Mouse (Mus musculus): Measurements from ENCODE around the gene Gstm3. TPM values are rescaled to one million over a fixed set of nuclear protein-coding genes. Genes with fewer than 3 reads are reported as not detected.

Gene Gstm3
- polyA plus RNA-seq, 1 experiment, result not detected

DNA sequence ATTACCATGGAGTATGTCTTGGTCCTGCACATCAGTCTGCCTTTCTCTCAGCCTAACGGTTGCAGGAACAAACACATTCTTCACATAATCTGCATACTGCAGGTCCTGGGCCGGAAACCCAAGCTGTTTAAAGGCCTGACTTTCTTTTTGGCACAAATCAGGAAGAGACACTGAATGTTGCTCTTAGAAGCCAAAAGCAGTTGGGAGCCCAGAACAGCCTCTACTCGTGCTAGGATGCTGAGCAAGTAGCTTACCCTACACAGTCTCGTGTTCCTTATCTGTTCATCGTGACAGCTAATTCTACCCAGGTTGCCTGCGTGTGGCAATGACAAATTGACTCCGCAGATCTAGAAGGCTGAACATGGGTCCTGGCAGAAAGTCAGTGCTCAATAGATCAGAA lies 28.6 kb downstream of the Gstm3 start:
- Histone ChIP-seq H3K36me3 (ENCODE audit: control insufficient read depth, insufficient read depth, low read length) (no peaks in the 10 kb centered on the region), H3K4me3 (ENCODE audit: extremely low read depth, insufficient read depth, insufficient read length) (no peak overlapping the region), H3K4me1 (ENCODE audit: control insufficient read depth, insufficient read depth, insufficient read length) (no peaks in the 10 kb centered on the region), H3K27ac (ENCODE audit: insufficient read depth, low read length) (no peak overlapping the region), H3K27me3 (ENCODE audit: control insufficient read depth, insufficient read depth, low read length) (no peaks in the 10 kb centered on the region)
- TF ChIP-seq POLR2A (IDR thresholded peaks at IDR 0.05; ENCODE audit: low read depth, low read length), result no peak
- no peak for TF ChIP-seq CTCF (IDR thresholded peaks at IDR 0.05; ENCODE audit: extremely low read depth, insufficient read depth, insufficient read length, insufficient replicate concordance)
- no peak for DNase-seq (ENCODE audit: low read depth in 1 of 2, low spot score in 2 of 2)
- 74% methylated on average over 7 of the region's 7 CpGs for WGBS

- no peaks in the 10 kb centered on the region for H3K27me3 ChIP-seq (ENCODE audit: control insufficient read depth, insufficient read depth, low read length)
- WGBS, result 16% methylated on average over 4 of the region's 4 CpGs
- H3K4me3 ChIP-seq (ENCODE audit: extremely low read depth, insufficient read depth, insufficient read length), result no peak overlapping the region
- no peak for DNase-seq (ENCODE audit: low read depth in 1 of 2, low spot score in 2 of 2)
- H3K27ac ChIP-seq (ENCODE audit: insufficient read depth, low read length), result no peak overlapping the region
- H3K4me1 ChIP-seq (ENCODE audit: control insufficient read depth, insufficient read depth, insufficient read length), result no peaks in the 10 kb centered on the region
- no peaks in the 10 kb centered on the region for H3K36me3 ChIP-seq (ENCODE audit: control insufficient read depth, insufficient read depth, low read length)
- no peak for TF ChIP-seq CTCF (IDR thresholded peaks at IDR 0.05; ENCODE audit: extremely low read depth, insufficient read depth, insufficient read length, insufficient replicate concordance)
Observed at GRCm38 (mm10) chr3:107939830-107940229, 29.3 kb downstream of the Gstm3 start.

DNA sequence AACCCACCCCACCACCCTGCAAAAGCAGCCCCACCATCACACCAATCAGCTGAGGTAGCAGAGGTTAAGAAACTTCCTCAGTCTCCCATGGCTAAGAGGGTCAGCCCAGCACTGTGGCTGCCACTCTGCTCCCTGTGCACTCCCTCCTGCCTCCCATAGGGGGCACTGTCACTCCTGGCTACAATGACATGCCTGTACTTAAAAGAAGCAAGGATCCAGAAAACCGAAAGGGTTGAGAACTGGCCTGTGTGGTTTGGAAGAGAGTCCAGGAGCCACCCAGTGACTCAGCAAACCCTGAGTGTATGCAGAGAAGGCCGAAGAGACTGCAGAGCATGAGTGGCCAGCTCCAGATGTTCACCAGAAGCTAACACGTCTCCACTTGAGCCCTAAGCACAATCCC lies 29.7 kb downstream of the Gstm3 start:
- H3K4me3 ChIP-seq (ENCODE audit: extremely low read depth, insufficient read depth, insufficient read length), result no peak overlapping the region
- TF ChIP-seq POLR2A (IDR thresholded peaks at IDR 0.05; ENCODE audit: low read depth, low read length), result no peak
- peak; percentile 51; the same call in 1 of the 2 replicates for TF ChIP-seq CTCF (IDR thresholded peaks at IDR 0.05; ENCODE audit: extremely low read depth, insufficient read depth, insufficient read length, insufficient replicate concordance)
- H3K27me3 ChIP-seq (ENCODE audit: control insufficient read depth, insufficient read depth, low read length), result no peaks in the 10 kb centered on the region
- H3K36me3 ChIP-seq (ENCODE audit: control insufficient read depth, insufficient read depth, low read length), result no peaks in the 10 kb centered on the region
- peak in 1 of 2 experiments; percentile 33 for DNase-seq (ENCODE audit: low read depth in 1 of 2, low spot score in 2 of 2)
- H3K4me1 ChIP-seq (ENCODE audit: control insufficient read depth, insufficient read depth, insufficient read length), result no peaks in the 10 kb centered on the region
- no peak overlapping the region for H3K27ac ChIP-seq (ENCODE audit: insufficient read depth, low read length)
- WGBS, result 17% methylated on average over 3 of the region's 3 CpGs

DNA sequence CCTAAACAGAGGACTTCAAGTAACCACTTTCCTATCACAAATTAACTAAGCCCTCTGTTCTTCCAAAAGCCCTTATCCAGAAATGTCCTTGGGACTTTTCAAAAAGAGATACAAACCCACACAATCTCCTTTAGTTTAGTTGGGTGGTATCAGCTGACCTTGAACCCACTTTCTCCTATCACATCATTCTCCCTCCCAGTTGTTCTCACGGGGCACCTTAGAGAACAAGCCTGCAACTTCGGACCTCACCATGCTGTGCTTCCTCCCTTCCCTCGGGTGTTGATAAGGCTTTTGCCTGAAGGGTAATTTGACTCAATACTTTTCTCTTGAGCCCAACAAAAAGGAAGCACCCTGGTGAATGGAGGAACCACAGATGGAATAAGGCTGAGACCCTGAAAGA lies 33.2 kb downstream of the Gstm3 start:
- H3K4me3 ChIP-seq (ENCODE audit: extremely low read depth, insufficient read depth, insufficient read length), result no peak overlapping the region
- WGBS, result 53% methylated on average over 3 of the region's 3 CpGs
- H3K36me3 ChIP-seq (ENCODE audit: control insufficient read depth, insufficient read depth, low read length), result no peaks in the 10 kb centered on the region
- H3K27me3 ChIP-seq (ENCODE audit: control insufficient read depth, insufficient read depth, low read length), result no peaks in the 10 kb centered on the region
- no peak overlapping the region for H3K27ac ChIP-seq (ENCODE audit: insufficient read depth, low read length)
- no peak for DNase-seq (ENCODE audit: low read depth in 1 of 2, low spot score in 2 of 2)
- peaks cover 2% of the 10 kb centered on the region; the same call in 1 of the 2 replicates for H3K4me1 ChIP-seq (ENCODE audit: control insufficient read depth, insufficient read depth, insufficient read length)
- TF ChIP-seq CTCF (IDR thresholded peaks at IDR 0.05; ENCODE audit: extremely low read depth, insufficient read depth, insufficient read length, insufficient replicate concordance) (no peak), POLR2A (IDR thresholded peaks at IDR 0.05; ENCODE audit: low read depth, low read length) (no peak)

- Histone ChIP-seq H3K27me3 (ENCODE audit: control insufficient read depth, insufficient read depth, low read length) (no peaks in the 10 kb centered on the region), H3K36me3 (ENCODE audit: control insufficient read depth, insufficient read depth, low read length) (no peaks in the 10 kb centered on the region), H3K4me1 (ENCODE audit: control insufficient read depth, insufficient read depth, insufficient read length) (peaks cover 2% of the 10 kb centered on the region; the same call in 1 of the 2 replicates), H3K4me3 (ENCODE audit: extremely low read depth, insufficient read depth, insufficient read length) (no peak overlapping the region), H3K27ac (ENCODE audit: insufficient read depth, low read length) (no peak overlapping the region)
- TF ChIP-seq CTCF (IDR thresholded peaks at IDR 0.05; ENCODE audit: extremely low read depth, insufficient read depth, insufficient read length, insufficient replicate concordance) (no peak), POLR2A (IDR thresholded peaks at IDR 0.05; ENCODE audit: low read depth, low read length) (no peak)
- no peak for DNase-seq (ENCODE audit: low read depth in 1 of 2, low spot score in 2 of 2)
- 89% methylated on average over 3 of the region's 3 CpGs for WGBS
Observed at GRCm38 (mm10) chr3:107935268-107935667, 33.8 kb downstream of the Gstm3 start.

DNA sequence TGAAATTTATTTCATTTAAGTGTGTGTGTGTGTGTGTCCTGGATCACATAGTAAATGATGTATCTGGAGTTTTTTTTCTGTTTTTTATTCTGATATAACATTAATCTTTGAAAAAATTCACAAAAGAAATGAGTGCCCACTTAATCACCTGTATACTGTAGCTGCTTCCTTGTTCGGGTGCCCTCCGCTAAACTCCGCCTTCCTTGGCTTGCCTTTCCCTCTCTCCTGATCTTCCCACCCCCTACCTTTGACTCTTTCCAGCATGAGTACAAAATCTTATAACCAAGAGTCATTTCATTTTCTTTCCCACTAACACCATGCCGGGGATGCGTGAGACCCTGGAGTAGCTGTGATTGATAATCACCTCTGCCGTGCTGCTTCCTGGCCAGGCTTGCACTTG lies 37.0 kb downstream of the Gstm3 start:
- Histone ChIP-seq H3K36me3 (ENCODE audit: control insufficient read depth, insufficient read depth, low read length) (no peaks in the 10 kb centered on the region), H3K27ac (ENCODE audit: insufficient read depth, low read length) (no peak overlapping the region), H3K4me1 (ENCODE audit: control insufficient read depth, insufficient read depth, insufficient read length) (peaks cover 2% of the 10 kb centered on the region; the same call in 1 of the 2 replicates), H3K4me3 (ENCODE audit: extremely low read depth, insufficient read depth, insufficient read length) (no peak overlapping the region), H3K27me3 (ENCODE audit: control insufficient read depth, insufficient read depth, low read length) (no peaks in the 10 kb centered on the region)
- DNase-seq (ENCODE audit: low read depth in 1 of 2, low spot score in 2 of 2), result no peak
- WGBS, result 85% methylated on average over 6 of the region's 6 CpGs
- TF ChIP-seq POLR2A (IDR thresholded peaks at IDR 0.05; ENCODE audit: low read depth, low read length) (no peak), CTCF (IDR thresholded peaks at IDR 0.05; ENCODE audit: extremely low read depth, insufficient read depth, insufficient read length, insufficient replicate concordance) (no peak)

GRCm38 (mm10) chr3:107931670-107932069 lies 37.4 kb downstream of the Gstm3 start, which contains the start of gene Gstm7:
TSS of gene Gstm7 (minus strand) at chr3:107931817.
- no peaks in the 10 kb centered on the region for H3K27me3 ChIP-seq (ENCODE audit: control insufficient read depth, insufficient read depth, low read length)
- H3K4me1 ChIP-seq (ENCODE audit: control insufficient read depth, insufficient read depth, insufficient read length), result peaks cover 2% of the 10 kb centered on the region; the same call in 1 of the 2 replicates
- no peak for TF ChIP-seq CTCF (IDR thresholded peaks at IDR 0.05; ENCODE audit: extremely low read depth, insufficient read depth, insufficient read length, insufficient replicate concordance)
- no peak for TF ChIP-seq POLR2A (IDR thresholded peaks at IDR 0.05; ENCODE audit: low read depth, low read length)
- peak; percentile 8 to 71 for DNase-seq (ENCODE audit: low read depth in 1 of 2, low spot score in 2 of 2)
- H3K4me3 ChIP-seq (ENCODE audit: extremely low read depth, insufficient read depth, insufficient read length), result 0 out of 2 replicates have a peak within 1 kb of the TSS, but pooled peaks have one; percentile 17
- no peaks in the 10 kb centered on the region for H3K36me3 ChIP-seq (ENCODE audit: control insufficient read depth, insufficient read depth, low read length)
- H3K27ac ChIP-seq (ENCODE audit: insufficient read depth, low read length), result no peak within 1 kb of the TSS
- 23% methylated on average over 10 of the region's 10 CpGs for WGBS

Measured in spleen, adult 2 months (tissue).